Mouse (Mus musculus): Measurements from ENCODE around the gene Phf24.
A peak's percentile ranks its signal among the peaks of the same experiment; 100 is the strongest.
"Not testable (repeated sequence)": the region's sequence is repeated elsewhere in the genome, so short reads cannot be mapped to it uniquely, and the experiment has no call there.

Phf24 gene

GRCm38 (mm10) chr4:42950065-42950558 lies 33.7 kb downstream of the Phf24 start:
- peak; percentile 74 to 81 for DNase-seq (ENCODE audit: low read depth in 2 of 2, low spot score in 2 of 2)

DNA sequence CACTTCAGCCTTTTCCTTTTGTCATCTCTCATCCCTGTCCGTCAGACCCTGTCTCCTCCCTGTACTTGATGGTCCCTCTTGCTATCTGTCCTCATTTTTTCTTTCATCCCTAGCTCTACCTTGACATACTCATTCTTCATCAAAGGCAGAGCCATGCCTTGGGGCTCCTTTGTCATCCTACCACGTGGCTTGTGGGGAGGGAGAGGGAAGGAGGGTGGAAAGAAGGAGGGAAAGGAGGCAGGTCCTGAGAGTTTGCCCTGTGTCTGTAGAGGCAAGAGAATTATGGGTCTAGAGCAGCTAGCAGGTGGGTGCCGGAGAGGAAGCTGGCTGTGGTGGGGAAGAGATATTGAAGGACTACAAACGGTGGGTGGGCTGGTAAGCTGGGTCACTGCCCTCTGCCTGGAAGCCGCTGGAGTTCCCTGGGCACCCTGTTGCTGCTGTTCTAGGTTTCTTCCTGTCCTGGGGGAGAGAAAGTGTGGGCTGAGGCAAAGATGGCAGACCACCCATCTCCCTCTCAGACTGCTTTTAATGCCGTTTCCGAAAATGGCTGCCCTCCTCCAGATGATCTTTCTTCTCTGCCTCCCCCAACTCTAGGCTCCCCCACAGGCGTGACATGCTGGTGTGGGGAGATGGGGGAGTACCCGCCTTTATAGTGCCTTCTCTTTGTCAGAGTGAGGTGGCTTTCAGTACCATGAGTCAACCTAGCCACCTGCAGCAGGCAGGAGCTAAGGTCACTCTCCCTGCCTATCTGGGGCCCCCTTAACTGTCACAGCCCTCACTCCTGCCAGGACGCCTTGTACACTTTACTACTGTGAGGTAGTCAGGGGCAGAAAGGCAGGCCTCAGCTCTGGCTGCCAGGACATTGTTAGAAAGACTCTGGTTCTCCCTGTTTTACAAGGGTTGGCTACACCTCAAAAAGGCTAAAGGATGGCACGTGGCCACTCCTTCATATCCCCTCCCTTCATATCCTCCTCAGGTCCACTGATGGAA lies 35.0 kb downstream of the Phf24 start:
- DNase-seq (ENCODE audit: low read depth in 2 of 2, low spot score in 2 of 2), result no peak

DNA sequence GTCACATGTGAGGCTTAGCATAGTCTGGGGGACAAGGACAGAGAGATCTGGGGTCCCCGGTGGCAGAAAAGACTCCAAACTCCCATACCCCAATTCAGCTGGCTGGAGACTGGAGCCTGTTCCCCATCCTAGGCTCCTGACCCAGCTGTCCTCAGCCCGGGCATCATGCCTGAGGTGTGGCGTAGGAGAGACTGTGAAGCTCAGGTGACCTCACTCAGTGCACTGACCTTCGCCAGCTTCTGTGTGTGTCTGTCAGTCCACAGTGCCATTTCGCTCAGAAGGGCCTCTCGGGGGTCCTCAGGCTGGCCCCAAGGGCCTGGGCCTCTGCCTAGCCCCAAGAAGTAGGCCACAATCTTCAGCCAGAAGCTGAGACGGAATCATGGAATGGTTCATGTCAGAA lies 36.1 kb downstream of the Phf24 start:
- no peak for DNase-seq (ENCODE audit: low read depth in 2 of 2, low spot score in 2 of 2)

DNA sequence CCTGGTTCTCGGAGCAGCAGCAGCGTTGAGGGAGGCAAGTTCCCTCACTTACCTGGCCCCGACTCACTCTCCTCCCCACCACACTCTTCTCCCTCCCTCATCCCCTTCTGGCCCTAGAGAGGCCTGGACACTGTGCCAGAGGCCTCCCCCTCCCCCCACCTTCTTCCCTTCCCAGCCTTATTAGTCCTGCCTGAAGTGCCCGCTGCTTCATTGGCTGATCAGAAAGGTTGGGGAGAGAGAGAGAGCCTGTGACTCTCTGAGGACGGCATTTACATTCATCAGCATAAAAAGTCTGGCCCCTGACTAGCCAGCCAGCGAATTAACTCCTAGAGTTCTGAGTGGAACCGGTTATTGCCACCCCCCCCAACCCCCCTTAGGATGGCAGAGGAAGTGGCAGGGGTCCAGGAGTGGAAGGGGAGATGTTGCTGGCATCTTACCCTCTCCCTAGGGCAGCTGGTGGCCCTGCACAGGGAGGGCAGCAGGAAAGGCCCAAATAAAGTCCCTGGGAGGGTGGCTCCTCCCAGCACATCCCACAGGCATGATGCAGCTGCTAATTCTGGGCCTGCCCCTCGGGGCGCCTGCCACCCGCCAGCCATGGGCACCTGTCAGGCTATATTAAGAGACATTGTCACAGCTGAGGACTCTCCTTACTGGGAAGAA lies 37.1 kb downstream of the Phf24 start:
- no peak for DNase-seq (ENCODE audit: low read depth in 2 of 2, low spot score in 2 of 2)

DNA sequence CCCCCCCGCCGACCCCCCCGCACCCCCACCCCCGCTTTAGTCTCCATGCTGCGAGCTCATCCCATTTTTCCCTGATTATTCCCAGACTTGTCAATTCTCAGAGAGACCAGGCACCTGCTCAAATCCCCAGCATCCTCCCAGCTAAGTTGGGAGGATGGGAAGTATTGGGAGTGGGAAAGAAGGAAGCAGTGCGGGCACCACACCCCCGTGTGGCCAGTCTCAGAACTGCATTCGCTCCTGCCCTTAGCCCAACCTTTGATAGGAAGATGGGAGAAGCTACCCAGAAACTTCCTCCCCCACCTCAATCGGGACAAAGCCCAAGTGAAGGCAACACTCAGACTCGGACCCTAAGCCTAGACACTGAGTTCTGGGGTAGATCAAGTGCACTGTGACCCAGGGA lies 37.8 kb downstream of the Phf24 start:
- DNase-seq (ENCODE audit: low read depth in 2 of 2, low spot score in 2 of 2), result peak; percentile 21 to 30

GRCm38 (mm10) chr4:42955200-42955599 lies 38.7 kb downstream of the Phf24 start:
- DNase-seq (ENCODE audit: low read depth in 2 of 2, low spot score in 2 of 2), result no peak

GRCm38 (mm10) chr4:42956581-42956980 lies 40.1 kb downstream of the Phf24 start:
- DNase-seq (ENCODE audit: low read depth in 2 of 2, low spot score in 2 of 2), result no peak

- no peak for DNase-seq (ENCODE audit: low read depth in 2 of 2, low spot score in 2 of 2)
Observed at GRCm38 (mm10) chr4:42957306-42957705, 40.8 kb downstream of the Phf24 start.

DNA sequence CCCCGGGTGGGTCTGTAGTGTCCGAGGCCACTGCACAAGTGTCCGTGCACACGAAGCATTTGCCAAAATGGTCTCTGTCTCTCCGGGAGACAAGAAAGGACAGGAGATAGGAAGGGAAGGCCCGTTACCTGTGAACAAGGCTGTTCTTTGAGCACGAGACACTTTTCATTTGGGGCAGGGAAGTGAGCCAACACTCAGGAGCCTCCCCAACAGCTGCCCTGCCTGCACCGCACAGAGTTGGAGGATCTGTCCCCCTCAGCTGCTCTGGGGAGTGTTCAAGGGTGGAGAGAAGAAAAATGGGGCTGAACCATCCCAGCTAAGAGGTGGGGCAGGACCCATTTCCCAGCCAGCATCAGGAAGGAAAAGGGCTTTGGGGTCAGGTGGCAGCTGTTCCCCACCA lies 41.5 kb downstream of the Phf24 start:
- DNase-seq (ENCODE audit: low read depth in 2 of 2, low spot score in 2 of 2), result no peak

DNA sequence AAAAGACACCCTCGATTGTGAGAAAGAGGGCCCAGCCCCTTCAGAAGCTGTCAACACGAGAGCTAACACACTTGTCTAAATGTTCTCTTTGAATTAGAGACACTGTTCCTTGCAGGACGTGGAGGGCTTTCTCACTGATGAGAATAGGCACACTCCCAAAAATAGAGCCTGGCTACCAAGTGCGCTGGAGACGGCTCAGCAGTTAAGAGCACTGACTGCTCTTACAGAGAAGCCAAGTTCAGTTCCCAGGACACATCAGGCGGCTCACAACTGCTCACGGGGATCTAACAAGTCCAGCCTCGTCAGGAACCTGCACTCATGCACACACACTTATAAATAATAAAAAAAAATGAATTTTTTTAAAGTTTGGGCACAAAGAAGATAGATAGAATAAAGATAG lies 42.5 kb downstream of the Phf24 start:
- no peak for DNase-seq (ENCODE audit: low read depth in 2 of 2, low spot score in 2 of 2)

GRCm38 (mm10) chr4:42959382-42959781 lies 42.9 kb downstream of the Phf24 start:
- no peak for DNase-seq (ENCODE audit: low read depth in 2 of 2, low spot score in 2 of 2)

- DNase-seq (ENCODE audit: low read depth in 2 of 2, low spot score in 2 of 2), result peak; percentile 40 to 65
Observed at GRCm38 (mm10) chr4:42961592-42961991, 45.1 kb downstream of the Phf24 start.

DNA sequence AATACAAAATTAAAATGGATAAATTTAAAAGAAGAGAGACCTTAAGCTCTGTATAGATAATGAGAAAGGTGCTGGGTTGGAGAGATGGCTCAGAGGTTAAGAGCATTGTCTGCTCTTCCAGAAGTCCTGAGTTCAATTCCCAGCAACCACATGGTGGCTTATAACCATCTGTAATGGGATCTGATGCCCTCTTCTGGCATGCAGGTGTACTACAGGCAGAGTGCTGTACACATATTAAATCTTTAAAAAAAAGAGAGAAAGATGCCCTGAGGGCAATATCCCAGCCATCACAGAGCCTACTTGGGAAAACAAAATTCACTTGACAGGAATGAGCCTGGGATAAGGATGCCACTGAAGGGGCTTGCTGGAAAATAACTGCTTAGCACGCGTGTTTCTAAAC lies 47.0 kb downstream of the Phf24 start:
- DNase-seq (ENCODE audit: low read depth in 2 of 2, low spot score in 2 of 2), result no peak

DNA sequence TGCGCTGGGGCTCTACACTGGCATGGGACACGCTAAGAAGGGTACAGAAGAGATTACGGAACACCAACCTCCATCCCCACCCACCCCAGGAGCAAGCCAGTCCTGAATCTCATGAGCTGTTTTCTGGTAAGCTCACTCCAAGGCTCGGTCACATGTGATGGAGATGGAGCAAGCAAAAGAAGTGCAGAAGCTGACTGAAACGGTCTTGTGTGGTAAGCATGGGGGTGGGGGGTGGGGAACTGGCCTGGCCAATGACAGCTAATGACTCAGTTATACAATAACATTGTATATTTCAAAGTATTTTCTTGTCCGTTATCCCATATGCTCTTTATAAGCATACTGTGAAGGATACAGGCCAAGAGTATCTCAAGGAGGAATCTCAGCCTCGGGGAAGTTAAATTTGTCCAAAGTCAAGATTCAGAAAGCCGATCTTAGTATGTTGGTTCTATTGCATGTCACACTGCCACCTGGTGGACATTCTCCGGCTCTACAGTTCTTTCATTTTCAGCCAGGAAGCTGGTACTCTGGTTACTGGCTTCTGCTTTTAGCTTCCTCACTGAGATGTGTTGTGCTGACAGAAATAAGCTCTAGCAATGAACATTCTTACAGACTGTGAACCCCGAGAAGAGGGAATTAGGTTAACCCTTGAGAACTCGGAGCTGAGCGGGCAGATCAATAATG lies 48.7 kb downstream of the Phf24 start:
- DNase-seq (ENCODE audit: low read depth in 2 of 2, low spot score in 2 of 2), result peak; percentile 33 to 54

- no peak for DNase-seq (ENCODE audit: low read depth in 2 of 2, low spot score in 2 of 2)
Observed at GRCm38 (mm10) chr4:42969304-42969703, 52.8 kb downstream of the Phf24 start, which contains the start of gene 1700022I11Rik. 1700022I11Rik (plus strand) TSS chr4:42969604.

DNA sequence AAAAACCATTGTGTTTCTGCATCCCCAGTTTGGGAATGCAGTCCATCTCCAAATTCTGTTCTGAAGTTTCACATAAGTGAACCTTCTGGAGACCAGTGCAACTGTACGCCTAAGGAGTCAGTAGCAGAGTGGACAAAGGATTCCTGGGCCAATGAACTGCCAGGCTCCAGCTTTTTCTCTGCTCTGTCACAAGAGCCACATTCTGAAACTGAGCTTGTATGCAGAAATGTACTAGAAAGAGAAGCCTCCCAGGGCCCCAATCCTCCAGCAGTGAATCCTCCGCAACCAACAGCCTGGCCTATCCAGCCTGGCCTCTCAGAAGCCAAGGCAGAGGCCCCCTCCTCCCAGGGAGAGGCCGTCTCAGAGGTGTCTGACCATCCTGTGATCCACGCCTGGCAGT lies 56.5 kb downstream of the Phf24 start:
- DNase-seq (ENCODE audit: low read depth in 2 of 2, low spot score in 2 of 2), result no peak

GRCm38 (mm10) chr4:42973868-42974267 lies 57.4 kb downstream of the Phf24 start:
- DNase-seq (ENCODE audit: low read depth in 2 of 2, low spot score in 2 of 2), result no peak

DNA sequence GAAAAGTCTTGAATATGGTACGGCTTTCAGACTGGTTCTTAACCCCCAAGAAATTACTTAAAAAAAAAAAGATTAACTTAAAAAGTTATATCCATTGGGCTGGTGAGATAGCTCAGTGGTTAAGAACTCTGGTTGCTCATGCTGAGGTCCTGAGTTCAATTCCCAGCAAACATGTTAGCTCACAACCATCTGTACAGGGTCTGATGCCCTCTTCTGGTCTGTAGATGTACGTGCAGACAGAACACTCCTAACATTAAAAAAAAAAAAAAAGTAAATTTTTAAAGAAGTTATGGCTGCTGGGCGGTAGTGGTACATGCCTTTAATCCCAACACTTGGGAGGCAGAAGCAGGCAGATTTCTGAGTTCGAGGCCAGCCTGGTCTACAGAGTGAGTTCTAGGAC lies 61.6 kb downstream of the Phf24 start:
- DNase-seq (ENCODE audit: low read depth in 2 of 2, low spot score in 2 of 2), result no peak

- DNase-seq (ENCODE audit: low read depth in 2 of 2, low spot score in 2 of 2), result not testable (repeated sequence)
Observed at GRCm38 (mm10) chr4:42980467-42980866, 64.0 kb downstream of the Phf24 start.

GRCm38 (mm10) chr4:42988296-42988695 lies 71.8 kb downstream of the Phf24 start:
- DNase-seq (ENCODE audit: low read depth in 2 of 2, low spot score in 2 of 2), result no peak

Measured in CD8-positive naive resting alpha-beta T cell, adult 2 months (primary cell).